Mouse (Mus musculus): Measurements from ENCODE around the gene Rnpep. TPM values are rescaled to one million over a fixed set of nuclear protein-coding genes. Genes with fewer than 3 reads are reported as not detected.

The Rnpep gene
- polyA plus RNA-seq, 2 experiments = 7.3 to 23.0 TPM

- Histone ChIP-seq H3K36me3 (replicated peaks; ENCODE audit: control insufficient read depth, insufficient read depth, low read depth) (peaks cover 3% of the 10 kb centered on the region; the same call in 1 of the 2 replicates), H3K9ac (replicated peaks) (no peak overlapping the region), H3K4me3 (ENCODE audit: insufficient read depth in 1 of 2, low read depth in 2 of 2, low read length in 2 of 2) (no peak overlapping the region), H3K27me3 (ENCODE audit: control insufficient read depth, insufficient read depth, low read length) (no peaks in the 10 kb centered on the region), H3K4me1 (replicated peaks; ENCODE audit: control insufficient read depth in 2 of 2, insufficient read depth in 2 of 2, low read length in 1 of 2) (no peaks in the 10 kb centered on the region), H3K27ac (no peak overlapping the region), H3K4me2 (ENCODE audit: low read depth) (no peak overlapping the region), H3K9me3 (ENCODE audit: control insufficient read depth, low read length) (no peaks in the 10 kb centered on the region)
- TF ChIP-seq CTCF (IDR thresholded peaks at IDR 0.05; ENCODE audit: low read depth) (no peak), EP300 (IDR thresholded peaks at IDR 0.05; ENCODE audit: low read depth) (no peak)
- WGBS (ENCODE audit: insufficient replicate concordance) = 77% methylated on average over 9 of the region's 9 CpGs
- DNase-seq (ENCODE audit: low read depth in 3 of 3, low spot score in 3 of 3) (no peak), ATAC-seq (ENCODE audit: insufficient read depth) (no peak)
Observed at GRCm38 (mm10) chr1:135271371-135271770, 12.5 kb downstream of the Rnpep start.

DNA sequence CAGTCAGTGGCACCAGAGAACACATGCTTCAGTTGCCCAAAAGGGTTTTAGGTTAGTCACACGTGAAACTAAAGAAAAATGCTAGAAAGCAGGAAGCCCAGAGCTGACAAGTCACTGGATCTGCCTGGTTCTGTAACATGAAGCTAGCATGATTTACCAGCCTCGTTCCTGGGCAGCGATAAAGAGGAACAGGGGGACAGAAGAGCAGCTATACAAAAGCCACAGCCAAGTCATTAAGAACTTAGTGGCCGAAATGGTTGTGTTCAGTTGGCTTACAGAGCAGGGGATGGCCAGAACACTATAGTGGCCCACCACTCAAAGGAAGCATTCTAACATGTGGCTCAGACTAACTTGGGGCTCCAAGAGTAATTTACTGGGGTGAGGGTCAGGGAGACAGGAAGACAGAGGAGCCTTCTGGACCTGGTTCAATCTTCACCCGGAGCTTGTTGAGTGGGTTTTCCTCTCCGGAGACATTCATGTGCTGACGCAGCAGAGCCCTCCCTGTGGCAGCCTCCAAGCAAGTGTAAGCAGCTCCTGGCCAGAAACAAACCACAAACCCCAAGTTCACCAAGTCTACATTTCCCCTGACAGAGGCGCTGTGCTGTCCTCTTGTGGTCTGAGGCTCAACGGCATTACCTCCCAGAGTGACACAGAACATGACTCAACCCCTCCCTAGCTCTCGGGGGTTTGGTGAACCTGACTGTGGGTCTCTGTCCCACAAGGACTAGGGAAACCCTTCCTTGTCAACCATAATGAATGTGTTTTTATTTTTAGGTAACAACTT, 16.0 kb downstream of the Rnpep start:
- DNase-seq (ENCODE audit: low read depth in 3 of 3, low spot score in 3 of 3) = no peak
- Histone ChIP-seq H3K36me3 (replicated peaks; ENCODE audit: control insufficient read depth, insufficient read depth, low read depth) (0 out of 2 replicates have a peak, but pooled peaks cover 2% of the 10 kb centered on the region), H3K27ac (no peak overlapping the region), H3K27me3 (ENCODE audit: control insufficient read depth, insufficient read depth, low read length) (no peaks in the 10 kb centered on the region), H3K4me2 (ENCODE audit: low read depth) (no peak overlapping the region), H3K4me3 (ENCODE audit: insufficient read depth in 1 of 2, low read depth in 2 of 2, low read length in 2 of 2) (no peak overlapping the region), H3K4me1 (replicated peaks; ENCODE audit: control insufficient read depth in 2 of 2, insufficient read depth in 2 of 2, low read length in 1 of 2) (no peaks in the 10 kb centered on the region), H3K9ac (replicated peaks) (no peak overlapping the region), H3K9me3 (ENCODE audit: control insufficient read depth, low read length) (no peaks in the 10 kb centered on the region)
- TF ChIP-seq EP300 (IDR thresholded peaks at IDR 0.05; ENCODE audit: low read depth) (no peak), CTCF (IDR thresholded peaks at IDR 0.05; ENCODE audit: low read depth) (peak; percentile 44)
- WGBS (ENCODE audit: insufficient replicate concordance) = 21% methylated on average over 10 of the region's 10 CpGs
- no peak for ATAC-seq (ENCODE audit: insufficient read depth)

- Histone ChIP-seq H3K4me2 (ENCODE audit: low read depth) (no peak overlapping the region), H3K4me3 (ENCODE audit: insufficient read depth in 1 of 2, low read depth in 2 of 2, low read length in 2 of 2) (no peak overlapping the region), H3K36me3 (replicated peaks; ENCODE audit: control insufficient read depth, insufficient read depth, low read depth) (0 out of 2 replicates have a peak, but pooled peaks cover 2% of the 10 kb centered on the region), H3K4me1 (replicated peaks; ENCODE audit: control insufficient read depth in 2 of 2, insufficient read depth in 2 of 2, low read length in 1 of 2) (no peaks in the 10 kb centered on the region), H3K27me3 (ENCODE audit: control insufficient read depth, insufficient read depth, low read length) (no peaks in the 10 kb centered on the region), H3K9ac (replicated peaks) (no peak overlapping the region), H3K9me3 (ENCODE audit: control insufficient read depth, low read length) (no peaks in the 10 kb centered on the region), H3K27ac (no peak overlapping the region)
- 44% methylated on average over 5 of the region's 5 CpGs for WGBS (ENCODE audit: insufficient replicate concordance)
- TF ChIP-seq CTCF (IDR thresholded peaks at IDR 0.05; ENCODE audit: low read depth) (no peak), EP300 (IDR thresholded peaks at IDR 0.05; ENCODE audit: low read depth) (no peak)
- ATAC-seq (ENCODE audit: insufficient read depth) (no peak), DNase-seq (ENCODE audit: low read depth in 3 of 3, low spot score in 3 of 3) (no peak)
Observed at GRCm38 (mm10) chr1:135265834-135266233, 18.1 kb downstream of the Rnpep start.

- Histone ChIP-seq H3K9me3 (ENCODE audit: control insufficient read depth, low read length) (no peaks in the 10 kb centered on the region), H3K27ac (no peak overlapping the region), H3K9ac (replicated peaks) (no peak overlapping the region), H3K36me3 (replicated peaks; ENCODE audit: control insufficient read depth, insufficient read depth, low read depth) (0 out of 2 replicates have a peak, but pooled peaks cover 2% of the 10 kb centered on the region), H3K4me1 (replicated peaks; ENCODE audit: control insufficient read depth in 2 of 2, insufficient read depth in 2 of 2, low read length in 1 of 2) (peaks cover 4% of the 10 kb centered on the region in 2 experiments; a peak in 2 of 4 replicates), H3K27me3 (ENCODE audit: control insufficient read depth, insufficient read depth, low read length) (no peaks in the 10 kb centered on the region), H3K4me3 (ENCODE audit: insufficient read depth in 1 of 2, low read depth in 2 of 2, low read length in 2 of 2) (no peak overlapping the region), H3K4me2 (ENCODE audit: low read depth) (no peak overlapping the region)
- 73% methylated on average over 9 of the region's 9 CpGs for WGBS (ENCODE audit: insufficient replicate concordance)
- DNase-seq (ENCODE audit: low read depth in 3 of 3, low spot score in 3 of 3) (no peak), ATAC-seq (ENCODE audit: insufficient read depth) (no peak)
- TF ChIP-seq CTCF (IDR thresholded peaks at IDR 0.05; ENCODE audit: low read depth) (no peak), EP300 (IDR thresholded peaks at IDR 0.05; ENCODE audit: low read depth) (no peak)
Observed at GRCm38 (mm10) chr1:135263316-135263715, 20.6 kb downstream of the Rnpep start.

DNA sequence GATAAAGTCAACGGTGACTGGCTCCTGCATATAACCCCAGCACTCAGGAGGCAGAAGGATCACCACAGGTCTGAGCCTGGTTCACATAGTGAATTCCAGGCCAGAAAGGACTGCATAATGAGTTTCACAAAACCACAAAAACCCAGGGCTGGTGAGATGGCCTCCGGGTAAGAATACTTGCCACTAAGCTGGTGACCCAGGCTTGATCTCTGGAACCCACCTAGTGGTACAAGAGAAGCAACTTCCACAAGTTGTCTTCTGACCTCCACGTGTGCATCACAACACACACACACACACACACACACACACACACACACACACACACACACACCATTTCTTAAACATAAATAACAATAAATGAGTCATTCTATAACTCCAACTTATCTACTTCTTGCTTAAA, 21.6 kb downstream of the Rnpep start:
- TF ChIP-seq EP300 (IDR thresholded peaks at IDR 0.05; ENCODE audit: low read depth) = no peak
- TF ChIP-seq CTCF (IDR thresholded peaks at IDR 0.05; ENCODE audit: low read depth) = no peak
- WGBS (ENCODE audit: insufficient replicate concordance) = 77% methylated on average over 3 of the region's 3 CpGs

More for the DNA sequence above, 21.6 kb downstream of the Rnpep start:
- no peak for ATAC-seq (ENCODE audit: insufficient read depth)
- Histone ChIP-seq H3K9ac (replicated peaks) (no peak overlapping the region), H3K27ac (no peak overlapping the region), H3K36me3 (replicated peaks; ENCODE audit: control insufficient read depth, insufficient read depth, low read depth) (0 out of 2 replicates have a peak, but pooled peaks cover 2% of the 10 kb centered on the region), H3K9me3 (ENCODE audit: control insufficient read depth, low read length) (no peaks in the 10 kb centered on the region), H3K4me3 (ENCODE audit: insufficient read depth in 1 of 2, low read depth in 2 of 2, low read length in 2 of 2) (no peak overlapping the region), H3K27me3 (ENCODE audit: control insufficient read depth, insufficient read depth, low read length) (no peaks in the 10 kb centered on the region), H3K4me2 (ENCODE audit: low read depth) (no peak overlapping the region), H3K4me1 (replicated peaks; ENCODE audit: control insufficient read depth in 2 of 2, insufficient read depth in 2 of 2, low read length in 1 of 2) (peaks cover 4% of the 10 kb centered on the region in 2 experiments; a peak in 2 of 4 replicates)
- DNase-seq (ENCODE audit: low read depth in 3 of 3, low spot score in 3 of 3) = no peak
